Mouse (Mus musculus) layer of hippocampus, adult 18-20 months (tissue): ENCODE data around the gene Ceacam15. TPM values are rescaled to one million over a fixed set of nuclear protein-coding genes. Genes with fewer than 3 reads are reported as not detected.
A peak's percentile ranks its signal among the peaks of the same experiment; 100 is the strongest.
"Not testable (repeated sequence)": the region's sequence is repeated elsewhere in the genome, so short reads cannot be mapped to it uniquely, and the experiment has no call there.

Source experiments
- DNase-seq, 2 experiments: peaks; one replicate each; pipeline ENCODE4 v3.0.0; 2022; ENCODE audit warnings: low spot score in 2 of 2
- long read RNA-seq: library from polyadenylated mRNA; stranded (forward); transcript quantifications from one replicate; pipeline ENCODE4 v2.0.0, GENCODE M21; 2021
- total RNA-seq, 2 experiments: library from RNA; stranded (reverse); gene quantifications; 2 replicates each; pipeline ENCODE4 v1.2.3; 2021

Ceacam15 gene
- total RNA-seq, result not detected
- long read RNA-seq, result 0 reads

GRCm38 (mm10) chr7:16675605-16676004 lies at the start of gene Ceacam15:
Gene Ceacam15, minus strand, starts transcription at chr7:16675705.
- DNase-seq, result no peak

- not testable (repeated sequence) for DNase-seq
Measured at GRCm38 (mm10) chr7:16722490-16722889, 47.0 kb upstream of the Ceacam15 start.

- no peak for DNase-seq
Measured at GRCm38 (mm10) chr7:16721629-16722028, 46.1 kb upstream of the Ceacam15 start, which contains the start of gene Ceacam9. Gene Ceacam9, plus strand, starts transcription at chr7:16721929.

- not testable (repeated sequence) for DNase-seq
Measured at GRCm38 (mm10) chr7:16716456-16717152, 41.1 kb upstream of the Ceacam15 start.

GRCm38 (mm10) chr7:16712633-16713415 lies 37.3 kb upstream of the Ceacam15 start:
- no peak for DNase-seq

- DNase-seq, result no peak
Measured at GRCm38 (mm10) chr7:16710604-16711003, 35.1 kb upstream of the Ceacam15 start.

- no peak for DNase-seq
Measured at GRCm38 (mm10) chr7:16708244-16708643, 32.7 kb upstream of the Ceacam15 start.

- DNase-seq, result peak; percentile 30 to 49
Measured at GRCm38 (mm10) chr7:16706385-16706784, 30.9 kb upstream of the Ceacam15 start.

GRCm38 (mm10) chr7:16700583-16700982 lies 25.1 kb upstream of the Ceacam15 start:
- no peak for DNase-seq

GRCm38 (mm10) chr7:16699042-16699441 lies 23.5 kb upstream of the Ceacam15 start:
- DNase-seq, result no peak

- DNase-seq, result peak in 1 of 2 experiments; percentile 45
Measured at GRCm38 (mm10) chr7:16695025-16695424, 19.5 kb upstream of the Ceacam15 start.

- no peak for DNase-seq
Measured at GRCm38 (mm10) chr7:16689196-16689595, 13.7 kb upstream of the Ceacam15 start.

GRCm38 (mm10) chr7:16680194-16680593 lies 4.7 kb upstream of the Ceacam15 start:
- not testable (repeated sequence) for DNase-seq

GRCm38 (mm10) chr7:16674699-16675098 lies 806 bp downstream of the Ceacam15 start:
- not testable (repeated sequence) for DNase-seq

GRCm38 (mm10) chr7:16673823-16674222 lies 1.7 kb downstream of the Ceacam15 start:
- no peak for DNase-seq

GRCm38 (mm10) chr7:16668331-16668930 lies 7.1 kb downstream of the Ceacam15 start:
- DNase-seq, result not testable (repeated sequence)

GRCm38 (mm10) chr7:16644260-16644659 lies 31.2 kb downstream of the Ceacam15 start:
- no peak for DNase-seq

GRCm38 (mm10) chr7:16643106-16643505 lies 32.4 kb downstream of the Ceacam15 start:
- not testable (repeated sequence) for DNase-seq

- no peak for DNase-seq
Measured at GRCm38 (mm10) chr7:16639028-16639427, 36.5 kb downstream of the Ceacam15 start.

GRCm38 (mm10) chr7:16635116-16635515 lies 40.4 kb downstream of the Ceacam15 start:
- DNase-seq, result no peak

- not testable (repeated sequence) for DNase-seq
Measured at GRCm38 (mm10) chr7:16633913-16634312, 41.6 kb downstream of the Ceacam15 start.

GRCm38 (mm10) chr7:16631932-16632331 lies 43.6 kb downstream of the Ceacam15 start:
- no peak for DNase-seq
